Mouse (Mus musculus) limb, embryonic 13.5 days (tissue): ENCODE data around the gene Olfr1322. TPM values are rescaled to one million over a fixed set of nuclear protein-coding genes. Genes with fewer than 3 reads are reported as not detected.

ENCODE experiments used
- ATAC-seq: fragments of 200-750 bp; cut with Nextera tagmentation; 2 replicates; pipeline ENCODE4 v1.8.0; 2017; ENCODE audit warnings: low read depth, moderate number of reproducible peaks, moderate TSS enrichment; ENCODE audit not compliant: low FRiP score
- H3K27ac ChIP-seq: fragments of 300-500 bp; sonication (generic); 2 replicates; pipeline ENCODE4 v1.5.1; 2015; ENCODE audit warnings: inconsistent platforms, mild to moderate bottlenecking, moderate library complexity
- H3K27me3 ChIP-seq: fragments of 300-500 bp; sonication (generic); 2 replicates; pipeline ENCODE4 v1.6.1; 2015; ENCODE audit warnings: mild to moderate bottlenecking, inconsistent platforms
- H3K36me3 ChIP-seq: fragments of 300-500 bp; sonication (generic); 2 replicates; pipeline ENCODE4 v1.6.1; 2015; ENCODE audit warnings: inconsistent platforms, mild to moderate bottlenecking, moderate library complexity
- H3K4me1 ChIP-seq: fragments of 300-500 bp; sonication (generic); 2 replicates; pipeline ENCODE4 v1.6.1; 2015; ENCODE audit warnings: inconsistent platforms
- H3K4me2 ChIP-seq: fragments of 300-500 bp; sonication (generic); replicated peaks from 2 replicates; pipeline ENCODE4 v1.6.1; 2015; ENCODE audit warnings: inconsistent platforms, mild to moderate bottlenecking, moderate library complexity
- H3K4me3 ChIP-seq: fragments of 300-500 bp; sonication (generic); 2 replicates; pipeline ENCODE4 v1.5.1; 2015; ENCODE audit warnings: moderate library complexity, mild to moderate bottlenecking, inconsistent platforms
- H3K9ac ChIP-seq: fragments of 300-500 bp; sonication (generic); 2 replicates; pipeline ENCODE4 v1.6.1; 2015; ENCODE audit warnings: mild to moderate bottlenecking, inconsistent platforms
- H3K9me3 ChIP-seq: fragments of 300-500 bp; sonication (generic); 2 replicates; pipeline ENCODE4 v1.6.1; 2016; ENCODE audit warnings: inconsistent platforms
- WGBS: fragments of 180-500 bp; shearing (Covaris S2); methylation state at CpG from one replicate; pipeline ENCODE4 v1.1.7; 2015; 5-methylcytosine and 5-hydroxymethylcytosine counted together
- polyA plus RNA-seq: library from polyadenylated mRNA; unstranded; fragments of >200 nt; fragmentation: Nextera tagmentation; extraction: Ambion mirVana; gene quantifications from 2 replicates; pipeline ENCODE4 v1.2.1, GENCODE M21; 2015

Olfr1322 gene
- polyA plus RNA-seq = not detected in 2 replicates

- 75% methylated on average over 2 of the region's 2 CpGs for WGBS
- H3K4me2 ChIP-seq = no peak within 1 kb of the TSS
- H3K9me3 ChIP-seq = no peaks in the 10 kb centered on the region
- H3K27ac ChIP-seq = no peak within 1 kb of the TSS
- no peak within 1 kb of the TSS for H3K4me3 ChIP-seq
- H3K36me3 ChIP-seq = no peaks in the 10 kb centered on the region
- H3K27me3 ChIP-seq = no peaks in the 10 kb centered on the region
- no peaks in the 10 kb centered on the region for H3K4me1 ChIP-seq
- no peak within 1 kb of the TSS for H3K9ac ChIP-seq
- no peak for ATAC-seq
Observed at GRCm38 (mm10) chrX:49891383-49891782, at the start of gene Olfr1322. Olfr1322 (minus strand) TSS chrX:49891483.

GRCm38 (mm10) chrX:49877651-49878349, 13.5 kb downstream of the Olfr1322 start:
- ATAC-seq = no peak
- no peak overlapping the region for H3K4me2 ChIP-seq
- no peak overlapping the region for H3K27ac ChIP-seq
- H3K36me3 ChIP-seq = no peaks in the 10 kb centered on the region
- no peaks in the 10 kb centered on the region for H3K27me3 ChIP-seq
- no peak overlapping the region for H3K4me3 ChIP-seq
- no peaks in the 10 kb centered on the region for H3K4me1 ChIP-seq
- 72% methylated on average over 4 of the region's 4 CpGs for WGBS
- no peak overlapping the region for H3K9ac ChIP-seq
- no peaks in the 10 kb centered on the region for H3K9me3 ChIP-seq

Other genes with a start within 250 kb of the Olfr1322 start
- not detected in 2 replicates for gene Olfr1320, start 219.2 kb downstream of the Olfr1322 start, polyA plus RNA-seq
- gene Olfr1321, start 156.4 kb downstream of the Olfr1322 start, polyA plus RNA-seq = not detected in 2 replicates
- 1.7 and 2.1 TPM in 2 replicates for gene Igsf1, start 93.7 kb downstream of the Olfr1322 start, polyA plus RNA-seq
- gene Olfr1323, start 127.9 kb upstream of the Olfr1322 start, polyA plus RNA-seq = not detected in 2 replicates